ENCODE assay signal across 8 mouse cellular contexts in the genomic region with DNA sequence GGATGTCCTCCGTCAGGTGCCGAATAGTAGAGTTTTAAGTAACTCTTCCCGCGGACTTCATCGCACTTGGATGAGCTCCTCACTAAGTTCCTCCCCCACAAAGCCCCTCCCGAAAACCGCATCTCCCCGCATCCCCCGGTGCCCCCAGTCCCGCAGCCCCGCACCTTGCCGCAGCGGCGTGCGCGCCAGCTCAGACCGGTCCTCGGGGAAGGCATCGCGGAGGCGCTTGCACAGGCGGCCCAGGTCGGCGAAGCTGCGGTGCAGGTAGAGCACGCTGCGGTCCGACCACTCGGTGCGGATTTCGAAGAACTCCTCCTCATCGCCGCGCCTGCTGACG. TPM values are rescaled to one million over a fixed set of nuclear protein-coding genes. Genes with fewer than 3 reads are reported as not detected.
DNase-seq lines count a peak whose midpoint lies in the region; ATAC-seq and TF ChIP-seq lines count a peak whose summit lies in the region.

No protein-coding gene starts in this region.

- peak overlapping the region; percentile 87 for H3K27ac ChIP-seq in kidney, embryonic 15.5 days
- peak overlapping the region; percentile 79 for H3K27ac ChIP-seq in bone marrow, adult 2 months (ENCODE audit: control insufficient read depth, insufficient read depth, low read depth, low read length, poor library complexity)
- no peak overlapping the region for H3K27ac ChIP-seq in forebrain, embryonic 16.5 days (ENCODE audit: low read length)
- peak overlapping the region; percentile 82 for H3K27ac ChIP-seq in liver, embryonic 15.5 days (replicated peaks)

- DNase-seq in kidney, adult 9 months, result no peak
- DNase-seq in spleen, adult 18-20 months, result no peak
- no peak for DNase-seq in natural killer cell, adult 2 months (ENCODE audit: low spot score in 2 of 2)
- no peak for DNase-seq in c-Kit-positive CD71-positive TER-119-positive erythroid progenitor cells, embryonic 14.5 days (ENCODE audit: low spot score)

- WGBS in kidney, embryonic 15.5 days, result under 1% methylated on average over 35 of the region's 35 CpGs
- WGBS in bone marrow, adult 2 months, result 2% methylated on average over 35 of the region's 35 CpGs
- under 1% methylated on average over 35 of the region's 35 CpGs for WGBS in forebrain, embryonic 16.5 days
- 1% methylated on average over 35 of the region's 35 CpGs for WGBS in liver, embryonic 15.5 days (ENCODE audit: insufficient replicate concordance)

- H3K36me3 ChIP-seq in kidney, embryonic 15.5 days, result no peaks in the 10 kb centered on the region
- H3K36me3 ChIP-seq in forebrain, embryonic 16.5 days (ENCODE audit: control insufficient read depth, insufficient read depth), result no peaks in the 10 kb centered on the region
- H3K36me3 ChIP-seq in liver, embryonic 15.5 days (replicated peaks), result no peaks in the 10 kb centered on the region

- H3K9me3 ChIP-seq in kidney, embryonic 15.5 days (replicated peaks), result no peaks in the 10 kb centered on the region
- no peaks in the 10 kb centered on the region for H3K9me3 ChIP-seq in forebrain, embryonic 16.5 days (ENCODE audit: control insufficient read depth, low read length)
- no peaks in the 10 kb centered on the region for H3K9me3 ChIP-seq in liver, embryonic 15.5 days (replicated peaks)

- peak overlapping the region; percentile 68 for H3K4me3 ChIP-seq in kidney, embryonic 15.5 days (replicated peaks)
- H3K4me3 ChIP-seq in bone marrow, adult 2 months (replicated peaks; ENCODE audit: control insufficient read depth, low read depth, low read length), result peak overlapping the region; percentile 63
- peak overlapping the region; percentile 58 for H3K4me3 ChIP-seq in forebrain, embryonic 16.5 days (replicated peaks; ENCODE audit: low read length)
- H3K4me3 ChIP-seq in liver, embryonic 15.5 days (replicated peaks), result peak overlapping the region; percentile 58

- ATAC-seq in kidney, embryonic 15.5 days (replicated peaks; ENCODE audit: low FRiP score), result no peak; the same call in 1 of the 2 replicates
- peak; percentile 66 for ATAC-seq in forebrain, embryonic 16.5 days
- ATAC-seq in liver, embryonic 15.5 days (ENCODE audit: insufficient read depth), result no peak

- peaks cover 56% of the 10 kb centered on the region for H3K27me3 ChIP-seq in kidney, embryonic 15.5 days
- peaks cover 26% of the 10 kb centered on the region for H3K27me3 ChIP-seq in forebrain, embryonic 16.5 days (replicated peaks; ENCODE audit: control insufficient read depth, insufficient read depth, low read length)
- peaks cover 70% of the 10 kb centered on the region for H3K27me3 ChIP-seq in liver, embryonic 15.5 days

- TF ChIP-seq CTCF in bone marrow, adult 2 months (IDR thresholded peaks at IDR 0.05; ENCODE audit: control insufficient read depth, insufficient read depth, low read length), result no peak

- H3K9ac ChIP-seq in kidney, embryonic 15.5 days, result peak overlapping the region; percentile 62
- peak overlapping the region; percentile 64 for H3K9ac ChIP-seq in forebrain, embryonic 16.5 days (replicated peaks; ENCODE audit: low read depth, low read length)
- peak overlapping the region; percentile 39 for H3K9ac ChIP-seq in liver, embryonic 15.5 days

- peaks cover 48% of the 10 kb centered on the region for H3K4me1 ChIP-seq in kidney, embryonic 15.5 days
- H3K4me1 ChIP-seq in bone marrow, adult 2 months (ENCODE audit: control insufficient read depth, insufficient read depth, low read length), result no peaks in the 10 kb centered on the region; the same call in 1 of the 2 replicates
- peaks cover 26% of the 10 kb centered on the region for H3K4me1 ChIP-seq in forebrain, embryonic 16.5 days (replicated peaks; ENCODE audit: control insufficient read depth, insufficient read depth, low read length)
- H3K4me1 ChIP-seq in liver, embryonic 15.5 days (replicated peaks), result peaks cover 19% of the 10 kb centered on the region

- TF ChIP-seq POLR2A in bone marrow, adult 2 months (IDR thresholded peaks at IDR 0.05; ENCODE audit: borderline replicate concordance, control insufficient read depth, low read depth, low read length), result no peak

- peak overlapping the region; percentile 95 for H3K4me2 ChIP-seq in kidney, embryonic 15.5 days
- H3K4me2 ChIP-seq in forebrain, embryonic 16.5 days (ENCODE audit: low read length), result peak overlapping the region; percentile 82
- H3K4me2 ChIP-seq in liver, embryonic 15.5 days, result peak overlapping the region; percentile 62

RNA-seq across cellular contexts. Expression of a gene that starts 1.3 kb away (rescaled TPM):
- 11.8 and 12.0 TPM in 2 replicates for polyA plus RNA-seq in kidney, embryonic 15.5 days (2015; fragmentation: Nextera tagmentation; extraction: Ambion mirVana)
- polyA plus RNA-seq in bone marrow, adult 2 months (2011; ENCODE audit: insufficient read depth, insufficient read length, low replicate concordance, missing spikeins), result 0.86 and 5.0 TPM in 2 replicates
- 5.2 and 10.0 TPM in 2 replicates for polyA plus RNA-seq in forebrain, embryonic 16.5 days (2015; fragmentation: Nextera tagmentation; extraction: Ambion mirVana)
- 13.9 and 15.0 TPM in 2 replicates for polyA plus RNA-seq in liver, embryonic 15.5 days (2015; fragmentation: Nextera tagmentation; extraction: Ambion mirVana)
